Mouse (Mus musculus) mammary gland, adult 2 months (tissue): ENCODE data around the gene Sergef. TPM values are rescaled to one million over a fixed set of nuclear protein-coding genes. Genes with fewer than 3 reads are reported as not detected.

Experiments
- polyA plus RNA-seq: library from polyadenylated mRNA; depleted of rRNA; stranded (reverse); fragments of >200 nt; gene quantifications from 2 replicates; pipeline ENCODE4 v1.2.3, GENCODE M21; 2012; ENCODE audit warnings: low replicate concordance; rRNA removed

The Sergef gene
- polyA plus RNA-seq: 11.2 and 12.2 TPM in 2 replicates

DNA sequence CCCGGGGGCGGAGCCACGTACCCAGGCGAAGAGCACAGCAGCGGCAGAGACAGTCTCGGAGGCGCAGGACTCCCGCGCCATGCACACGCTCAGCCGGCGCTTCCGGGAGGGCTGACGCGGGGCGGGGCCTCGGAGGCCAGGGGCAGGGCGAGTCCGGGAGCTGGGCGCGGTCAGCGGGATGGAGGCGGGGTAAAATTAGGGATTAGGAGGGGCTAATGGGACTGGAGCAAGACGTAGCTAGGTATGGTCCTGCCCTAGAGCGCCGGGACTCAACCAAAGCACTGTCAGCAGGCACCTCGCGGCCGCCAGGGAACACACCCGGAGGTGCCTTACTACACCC is at the start of gene Sergef:
TSS of gene Sergef (minus strand) at position 116 of the 340 bp plus-strand sequence.

GRCm38 (mm10) chr7:46672160-46672672 is 32.6 kb upstream of the Sergef start, which contains the start of gene Tph1:
Tph1 (minus strand) TSS chr7:46672537.

GRCm38 (mm10) chr7:46396231-46396927 is 243.2 kb downstream of the Sergef start, which contains the start of gene Kcnc1:
Kcnc1 (plus strand) TSS chr7:46396497.

Other genes starting within 250 kb of the Sergef start
- 1.4 and 4.5 TPM in 2 replicates for gene Kcnc1, start 243.3 kb downstream of the Sergef start, polyA plus RNA-seq
- 0.53 and 1.9 TPM in 2 replicates for gene Tph1, start 32.7 kb upstream of the Sergef start, polyA plus RNA-seq
- gene Saal1, start 70.9 kb upstream of the Sergef start, polyA plus RNA-seq: 5.4 and 8.4 TPM in 2 replicates
- 0.55 TPM in 1 of 2 replicates, not detected in the other for gene Saa3, start 75.9 kb upstream of the Sergef start, polyA plus RNA-seq
- gene Saa4, start 92.8 kb upstream of the Sergef start, polyA plus RNA-seq: 0.11 TPM in 1 of 2 replicates, not detected in the other
- gene Saa1, start 103.2 kb upstream of the Sergef start, polyA plus RNA-seq: 0.06 TPM in 1 of 2 replicates, not detected in the other
- gene Saa2, start 112.0 kb upstream of the Sergef start, polyA plus RNA-seq: 0.04 TPM in 1 of 2 replicates, not detected in the other
- 12.3 and 18.5 TPM in 2 replicates for gene Hps5, start 156.3 kb upstream of the Sergef start, polyA plus RNA-seq
- gene Gtf2h1, start 156.3 kb upstream of the Sergef start, polyA plus RNA-seq: 6.3 and 8.6 TPM in 2 replicates
- 777 and 2,450 TPM in 2 replicates for gene Ldha, start 201.7 kb upstream of the Sergef start, polyA plus RNA-seq
- gene Ldhc, start 221.4 kb upstream of the Sergef start, polyA plus RNA-seq: 0.29 TPM in 1 of 2 replicates, not detected in the other